Mouse (Mus musculus): ENCODE results near the gene Mest.

- no peak for TF ChIP-seq CTCF (conservative IDR thresholded peaks at IDR 0.05; ENCODE audit: insufficient read depth, insufficient read length, low read depth, low read length)
- TF ChIP-seq POLR2A (IDR thresholded peaks at IDR 0.05; ENCODE audit: low read depth, low read length) = no peak
Observed at GRCm38 (mm10) chr6:30736372-30736762, 13.0 kb downstream of the Mest start.

Measured in kidney, adult 2 months (tissue).